Mouse (Mus musculus) cerebellum, postnatal 25 days (tissue): ENCODE measurements around the gene Gabrg2.

Source experiments
- DNase-seq, 2 experiments: peaks; one replicate each; pipeline ENCODE4 v3.0.0; 2021; ENCODE audit warnings: mixed read lengths in 2 of 2

The Gabrg2 gene

GRCm38 (mm10) chr11:42000190-42001098 lies at the start of gene Gabrg2:
TSS of gene Gabrg2 (minus strand) at chr11:42000857.
- DNase-seq, result peak; percentile 59 to 67

GRCm38 (mm10) chr11:42048201-42048600 lies 47.5 kb upstream of the Gabrg2 start:
- no peak for DNase-seq

DNA sequence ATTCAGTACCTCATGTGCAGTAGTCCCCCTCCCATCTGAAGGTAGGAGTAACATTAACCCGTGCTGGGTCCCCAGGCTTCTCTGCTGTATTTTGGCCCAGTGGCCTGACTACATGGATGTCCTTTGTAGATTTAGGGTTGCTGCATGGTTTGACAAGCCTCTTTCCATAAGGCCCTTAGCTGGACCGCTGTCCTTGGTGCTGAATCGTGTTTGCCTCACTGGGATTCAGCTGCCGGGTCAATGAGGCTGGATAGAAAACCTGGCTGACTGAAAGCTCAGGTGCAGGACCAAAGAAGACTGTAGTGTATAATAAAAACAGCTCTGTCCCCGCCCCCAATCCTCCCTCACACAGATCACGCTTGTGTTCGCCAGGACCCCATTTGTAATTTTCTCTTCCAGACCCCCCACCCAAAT lies 1.2 kb downstream of the Gabrg2 start:
- peak; percentile 71 to 75 for DNase-seq

DNA sequence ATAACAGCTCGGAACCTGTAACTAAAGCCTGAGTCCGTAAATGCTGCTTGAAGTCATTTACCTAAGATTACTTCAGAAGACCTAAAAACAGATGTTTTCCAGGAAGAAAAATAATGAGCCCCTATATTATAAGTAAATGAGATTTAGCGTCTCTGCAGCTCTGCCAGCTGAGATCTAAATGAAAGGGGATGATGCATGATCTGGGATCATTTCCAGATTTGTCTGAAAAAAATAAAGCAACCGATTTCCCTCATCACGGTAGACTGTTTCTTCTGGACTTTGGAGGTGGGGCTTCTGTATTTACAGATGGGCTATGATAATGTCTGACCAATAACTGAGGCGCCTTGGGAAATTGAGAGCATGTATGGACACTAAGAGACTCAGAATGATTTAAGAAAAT lies 20.5 kb downstream of the Gabrg2 start:
- DNase-seq, result no peak

DNA sequence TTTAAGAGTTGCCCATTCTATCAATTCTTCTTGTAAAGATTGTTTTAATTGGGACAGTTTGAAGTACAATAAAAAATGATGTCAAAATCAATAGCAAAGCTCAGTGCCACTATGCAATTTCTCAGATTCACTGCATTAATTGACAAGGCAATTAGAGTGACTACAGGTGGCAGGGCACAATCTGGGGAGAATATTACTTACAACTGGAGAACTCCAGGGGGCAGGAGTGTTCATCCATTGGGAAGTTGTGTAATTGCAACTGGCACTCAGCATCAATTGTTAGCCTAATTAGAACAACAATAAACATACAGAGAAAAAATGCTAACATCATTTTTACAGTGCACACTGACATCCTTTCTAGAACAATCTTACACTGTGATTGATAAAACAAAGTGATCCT lies 32.1 kb downstream of the Gabrg2 start:
- peak in 1 of 2 experiments; percentile 28 for DNase-seq

DNA sequence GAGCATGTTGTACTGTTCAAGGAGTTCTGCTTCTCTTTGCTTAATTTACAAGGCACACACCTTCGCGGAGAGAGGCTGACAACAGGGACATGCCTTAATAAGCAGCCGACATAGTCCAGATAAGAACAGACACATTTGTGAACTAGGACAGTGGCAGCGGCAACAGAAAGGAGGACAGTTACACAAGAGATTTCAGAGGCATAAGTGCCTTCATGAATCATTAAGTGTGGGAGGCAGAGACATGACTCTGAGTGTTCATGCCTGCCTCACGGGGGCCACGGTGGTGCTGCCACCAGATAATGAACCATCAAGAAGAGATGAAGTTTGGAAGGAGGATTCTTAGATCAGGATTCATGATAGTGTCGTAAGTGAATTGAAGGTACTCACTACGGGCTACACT lies 38.0 kb downstream of the Gabrg2 start:
- DNase-seq, result no peak

GRCm38 (mm10) chr11:41953550-41953949 lies 47.1 kb downstream of the Gabrg2 start:
- no peak for DNase-seq

GRCm38 (mm10) chr11:41951898-41952297 lies 48.8 kb downstream of the Gabrg2 start:
- DNase-seq, result no peak

DNA sequence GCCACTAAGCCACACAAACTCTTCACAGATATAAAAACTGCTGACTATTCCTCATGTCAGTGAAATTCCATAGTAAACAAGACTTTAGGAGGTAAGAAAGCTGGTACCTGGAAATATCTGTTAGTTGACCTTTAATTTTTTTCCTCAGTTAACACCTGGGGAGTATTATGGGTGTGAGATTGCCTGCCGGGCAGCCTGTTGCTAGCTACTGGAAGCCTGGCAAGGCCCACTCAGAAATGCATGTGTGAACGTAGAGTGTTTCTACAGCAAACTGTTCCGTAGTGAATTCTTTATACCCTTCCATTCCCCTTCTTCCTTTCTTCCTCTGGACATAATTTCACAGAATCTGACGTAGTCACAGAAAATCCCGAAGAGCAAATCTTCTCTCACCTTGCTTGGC lies 55.2 kb downstream of the Gabrg2 start:
- peak; percentile 38 to 65 for DNase-seq

GRCm38 (mm10) chr11:41937979-41938378 lies 62.7 kb downstream of the Gabrg2 start:
- no peak for DNase-seq

- no peak for DNase-seq
Measured at GRCm38 (mm10) chr11:41918864-41919263, 81.8 kb downstream of the Gabrg2 start.

- no peak for DNase-seq
Measured at GRCm38 (mm10) chr11:41914066-41914465, 86.6 kb downstream of the Gabrg2 start.

DNA sequence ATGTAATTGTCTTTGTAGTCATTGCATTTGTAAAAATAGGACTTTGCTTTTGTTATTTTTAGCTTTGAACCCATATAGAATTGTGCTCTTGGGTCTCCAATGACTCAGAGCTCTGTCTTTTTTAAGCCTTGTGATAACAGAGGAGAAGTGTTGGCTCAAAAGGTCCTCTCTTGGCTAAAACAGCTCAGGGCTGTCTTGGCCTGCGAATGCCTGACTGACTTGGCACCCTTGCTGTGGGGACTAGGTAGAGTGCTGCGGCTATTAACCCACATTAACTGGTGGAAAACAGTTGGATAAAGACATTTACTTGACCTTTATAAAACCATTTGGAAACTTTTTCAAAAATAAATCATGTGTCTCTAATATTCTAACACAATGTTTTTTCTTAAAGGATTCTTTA lies 97.0 kb downstream of the Gabrg2 start:
- DNase-seq, result peak; percentile 20 to 58
